Mouse (Mus musculus): Measurements from ENCODE around the gene Rxra.

DNA sequence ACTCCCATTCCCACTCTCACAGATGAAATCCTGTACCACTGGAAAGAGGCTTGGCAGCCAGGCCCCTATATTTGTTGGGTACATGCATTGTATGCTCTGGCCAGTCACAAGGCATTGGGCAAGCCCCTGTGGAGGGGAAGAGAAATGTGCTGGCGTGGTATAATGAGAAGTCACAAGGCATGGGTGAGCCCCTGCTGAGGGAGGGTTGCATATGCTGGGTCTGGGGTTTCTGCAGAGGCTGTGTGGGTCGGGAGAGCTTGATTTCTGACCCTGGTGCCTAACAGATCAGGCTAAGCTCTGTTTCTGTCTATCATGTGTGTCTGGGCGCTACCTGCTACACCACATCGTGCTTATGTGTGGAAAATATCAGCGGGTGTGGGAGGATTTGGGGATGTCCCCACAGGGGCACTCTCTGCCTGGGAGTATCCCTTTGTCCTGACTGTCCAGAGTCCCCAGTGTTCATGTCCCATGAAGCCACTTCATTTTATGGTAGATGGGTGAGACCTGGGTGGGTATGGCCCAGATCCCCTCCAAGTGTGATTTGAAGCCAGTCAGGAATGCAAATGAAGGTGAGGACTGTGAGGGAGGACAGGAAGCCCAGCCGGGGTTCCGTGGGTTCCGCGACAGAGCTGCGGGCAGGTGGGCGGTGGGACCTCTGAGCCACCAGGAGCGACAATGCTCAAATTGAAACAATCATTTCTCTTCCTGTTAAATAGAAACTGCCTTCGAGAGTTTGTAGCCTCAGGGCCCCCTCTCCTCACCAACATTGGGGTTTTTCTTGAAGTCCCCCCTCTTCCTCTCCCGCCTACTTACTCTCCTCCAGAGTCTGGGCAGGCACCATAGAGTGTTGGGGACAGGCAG, 52.0 kb downstream of the Rxra start:
- TF ChIP-seq GATA1 (IDR thresholded peaks at IDR 0.05; ENCODE audit: borderline replicate concordance, low read length): no peak
- no peak for TF ChIP-seq FLI1 (IDR thresholded peaks at IDR 0.05; ENCODE audit: low read length)

Measured in megakaryocyte, embryonic 14.5 days (primary cell).